Mouse (Mus musculus) myocyte (in vitro differentiated cells): ENCODE data around the gene Mmp9.

Experiments
- E2F4 ChIP-seq: IDR thresholded peaks from one replicate; pipeline ENCODE4 v1.6.1; 2011; ENCODE audit warnings: mild to moderate bottlenecking, control low read depth, moderate library complexity; ENCODE audit not compliant: insufficient read depth
- MAX ChIP-seq: IDR thresholded peaks from one replicate; pipeline ENCODE4 v1.6.1; 2011; ENCODE audit warnings: low read depth, mild to moderate bottlenecking, control low read depth
- MYOD1 ChIP-seq, 3 experiments: IDR thresholded peaks; one replicate each; pipeline ENCODE4 v1.6.1; 2011; ENCODE audit warnings: control low read depth in 2 of 3, low read depth in 2 of 3, mild to moderate bottlenecking in 2 of 3, moderate library complexity in 1 of 3; ENCODE audit not compliant: insufficient read length in 2 of 3, control insufficient read depth in 1 of 3
- MYOG ChIP-seq, 3 experiments: IDR thresholded peaks; one replicate each; pipeline ENCODE4 v1.6.1; 2011; ENCODE audit warnings: control low read depth in 2 of 3, low read depth in 2 of 3, mild to moderate bottlenecking in 2 of 3; ENCODE audit not compliant: insufficient read length in 2 of 3, control insufficient read depth in 1 of 3, insufficient read depth in 1 of 3
- POLR2A ChIP-seq: IDR thresholded peaks from one replicate; pipeline ENCODE4 v1.6.1; 2011; ENCODE audit warnings: low read depth, mild to moderate bottlenecking, control low read depth, moderate library complexity; ENCODE audit not compliant: insufficient read length
- POLR2AphosphoS2 ChIP-seq: IDR thresholded peaks from one replicate; pipeline ENCODE4 v1.6.1; 2011; ENCODE audit warnings: low read depth, control low read depth; ENCODE audit not compliant: insufficient read length
- REST ChIP-seq: IDR thresholded peaks from one replicate; pipeline ENCODE4 v1.6.1; 2011; ENCODE audit warnings: mild to moderate bottlenecking, control low read depth, moderate library complexity; ENCODE audit not compliant: insufficient read depth, insufficient read length
- SRF ChIP-seq: IDR thresholded peaks from one replicate; pipeline ENCODE4 v1.6.1; 2011; ENCODE audit warnings: low read depth; ENCODE audit not compliant: control insufficient read depth, insufficient read length
- TCF12 ChIP-seq: IDR thresholded peaks from one replicate; pipeline ENCODE4 v1.6.1; 2011; ENCODE audit warnings: mild to moderate bottlenecking, control low read depth; ENCODE audit not compliant: poor library complexity, insufficient read depth, severe bottlenecking
- TCF3 ChIP-seq: IDR thresholded peaks from one replicate; pipeline ENCODE4 v1.6.1; 2011; ENCODE audit warnings: low read depth, control low read depth; ENCODE audit not compliant: insufficient read length
- USF1 ChIP-seq: IDR thresholded peaks from one replicate; pipeline ENCODE4 v1.6.1; 2011; ENCODE audit warnings: low read depth, mild to moderate bottlenecking, control low read depth, moderate library complexity

- TF ChIP-seq POLR2A (no peak), MYOD1 (IDR thresholded peaks at IDR 0.05; ENCODE audit: control insufficient read depth in 1 of 3, insufficient read length in 2 of 3, low read depth in 2 of 3) (no peak), E2F4 (no peak), TCF12 (no peak), POLR2AphosphoS2 (no peak), MYOG (IDR thresholded peaks at IDR 0.05; ENCODE audit: control insufficient read depth in 1 of 3, insufficient read depth in 1 of 3, insufficient read length in 2 of 3, low read depth in 2 of 3) (no peak), REST (no peak), TCF3 (no peak), MAX (no peak), SRF (no peak), USF1 (no peak)
These were observed 55.4 kb downstream of the Mmp9 start for GRCm38 (mm10) chr2:164995976-164996375.
